Mouse (Mus musculus): ENCODE measurements around the gene Smim7. TPM values are rescaled to one million over a fixed set of nuclear protein-coding genes. Genes with fewer than 3 reads are reported as not detected.

Gene Smim7
- 121 TPM for total RNA-seq (2023)

GRCm38 (mm10) chr8:72570633-72571610 is at the start of gene Smim7:
TSS of gene Smim7 (minus strand) at chr8:72571088.

GRCm38 (mm10) chr8:72571611-72572473 is 954 bp upstream of the Smim7 start, which contains the start of gene Tmem38a:
TSS of gene Tmem38a (plus strand) at chr8:72572055.

GRCm38 (mm10) chr8:72547802-72548643 is 22.9 kb downstream of the Smim7 start, which contains the start of gene Med26:
TSS of gene Med26 (minus strand) at chr8:72548270.

Other genes with a start within 250 kb of the Smim7 start
- gene Eps15l1, start 149.6 kb downstream of the Smim7 start, total RNA-seq (2023), result 107 TPM
- not detected for gene Calr3, start 127.2 kb downstream of the Smim7 start, total RNA-seq (2023)
- gene 1700030K09Rik, start 127.2 kb downstream of the Smim7 start, total RNA-seq (2023), result 4.3 TPM
- gene Cherp, start 95.9 kb downstream of the Smim7 start, total RNA-seq (2023), result 109 TPM
- 61.5 TPM for gene Slc35e1, start 78.5 kb downstream of the Smim7 start, total RNA-seq (2023)
- 21.0 TPM for gene Med26, start 22.8 kb downstream of the Smim7 start, total RNA-seq (2023)
- 3.2 TPM for gene Tmem38a, start 967 bp upstream of the Smim7 start, total RNA-seq (2023)
- gene Nwd1, start 75.6 kb upstream of the Smim7 start, total RNA-seq (2023), result 0.09 TPM
- 136 TPM for gene Sin3b, start 152.2 kb upstream of the Smim7 start, total RNA-seq (2023)
- 5.0 TPM for gene F2rl3, start 190.8 kb upstream of the Smim7 start, total RNA-seq (2023)